Mouse (Mus musculus) right cerebral cortex, postnatal 4 days (tissue): ENCODE results near the gene Icosl.
A peak's percentile ranks its signal among the peaks of the same experiment; 100 is the strongest.
"Not testable (repeated sequence)": the region's sequence is repeated elsewhere in the genome, so short reads cannot be mapped to it uniquely, and the experiment has no call there.

Experiments used
- DNase-seq: peaks from one replicate; pipeline ENCODE4 v3.0.0-alpha.2; 2022

Icosl gene

GRCm38 (mm10) chr10:78069101-78070011 lies at the start of gene Icosl:
Icosl (plus strand) TSS chr10:78069302.
- DNase-seq = peak; percentile 52

GRCm38 (mm10) chr10:78019984-78020383 lies 49.1 kb upstream of the Icosl start:
- not testable (repeated sequence) for DNase-seq

GRCm38 (mm10) chr10:78025453-78025852 lies 43.6 kb upstream of the Icosl start:
- not testable (repeated sequence) for DNase-seq

GRCm38 (mm10) chr10:78028129-78028528 lies 41.0 kb upstream of the Icosl start:
- DNase-seq = peak; percentile 77

DNA sequence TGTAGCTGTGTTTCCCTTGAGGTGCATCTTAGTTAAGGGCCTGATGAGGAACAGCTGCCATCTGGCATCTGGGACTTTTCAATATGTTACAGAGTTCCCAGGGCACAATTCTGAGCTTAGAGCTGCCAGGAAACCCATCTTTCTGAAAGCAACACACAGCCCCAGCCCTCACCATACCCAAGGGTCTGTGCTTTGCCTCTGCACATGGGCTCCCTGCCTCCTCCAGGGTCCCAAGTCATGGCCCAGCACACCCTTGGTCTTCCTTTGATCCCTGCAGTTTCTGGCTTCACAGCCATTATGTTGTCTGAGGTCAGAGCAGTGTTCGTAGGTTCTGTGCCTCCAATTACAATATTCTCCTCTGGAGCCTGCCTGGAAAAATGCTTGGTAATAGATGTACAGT lies 40.0 kb upstream of the Icosl start:
- no peak for DNase-seq

DNA sequence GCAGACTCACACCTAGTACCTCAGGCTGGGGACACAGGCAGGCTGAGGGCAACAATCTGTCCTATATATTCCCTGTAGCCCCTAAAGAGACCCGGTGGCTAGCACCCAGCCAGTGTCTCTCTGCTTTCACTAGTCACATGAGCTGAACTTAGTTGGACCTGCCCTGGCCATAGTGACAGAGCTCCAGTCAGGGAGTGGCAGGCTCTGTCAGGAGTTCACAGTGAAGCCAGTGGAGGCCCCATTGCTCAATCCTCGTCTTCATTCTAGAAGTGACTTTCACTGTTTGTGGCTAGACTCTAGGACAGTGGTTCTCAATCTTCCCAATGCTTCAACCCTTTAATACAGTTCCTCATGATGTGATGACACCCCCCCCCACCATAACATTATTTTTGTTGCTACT lies 37.1 kb upstream of the Icosl start:
- no peak for DNase-seq

DNA sequence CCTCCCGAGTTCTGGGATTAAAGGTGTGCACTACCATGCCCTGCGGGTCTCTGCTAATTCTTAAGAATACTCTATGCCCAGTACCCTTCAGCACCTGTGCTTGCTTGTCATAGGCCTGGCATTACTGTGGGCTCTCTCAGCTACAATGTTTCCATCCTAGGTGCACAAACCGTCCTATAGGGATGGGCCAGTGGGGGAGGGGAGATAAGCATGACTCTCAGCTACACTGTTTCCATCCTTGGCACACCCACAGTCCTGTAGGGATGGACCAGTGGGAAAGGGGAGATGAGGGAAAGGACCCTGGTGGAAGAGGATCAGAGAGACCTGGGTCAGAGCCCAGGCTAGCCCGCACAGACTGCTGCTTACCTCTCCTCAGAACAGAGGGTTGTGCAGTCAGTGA lies 32.0 kb upstream of the Icosl start:
- no peak for DNase-seq

DNA sequence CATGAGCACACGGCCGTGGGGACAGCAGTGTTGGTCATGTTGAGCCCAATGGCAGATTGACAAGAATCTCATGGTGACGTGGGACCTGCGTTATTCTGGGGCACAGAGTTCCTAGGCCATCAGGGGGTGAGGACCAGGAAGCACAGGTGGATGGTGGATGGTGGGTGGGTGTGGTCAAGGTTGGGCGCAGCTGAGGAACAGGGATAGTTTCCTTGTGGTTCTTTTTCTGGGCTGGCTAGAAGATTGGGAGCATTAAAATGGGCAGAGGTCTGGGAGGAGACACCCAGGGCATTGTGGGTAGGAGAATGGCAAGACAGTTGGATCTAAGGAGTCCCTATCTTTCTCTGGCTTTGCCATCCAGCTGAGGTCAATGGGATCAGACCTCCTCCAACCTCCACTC lies 27.5 kb upstream of the Icosl start, which contains the start of gene Dnmt3l:
TSS of gene Dnmt3l (plus strand) at position 301 of the 400 bp plus-strand sequence.
- DNase-seq = no peak

DNA sequence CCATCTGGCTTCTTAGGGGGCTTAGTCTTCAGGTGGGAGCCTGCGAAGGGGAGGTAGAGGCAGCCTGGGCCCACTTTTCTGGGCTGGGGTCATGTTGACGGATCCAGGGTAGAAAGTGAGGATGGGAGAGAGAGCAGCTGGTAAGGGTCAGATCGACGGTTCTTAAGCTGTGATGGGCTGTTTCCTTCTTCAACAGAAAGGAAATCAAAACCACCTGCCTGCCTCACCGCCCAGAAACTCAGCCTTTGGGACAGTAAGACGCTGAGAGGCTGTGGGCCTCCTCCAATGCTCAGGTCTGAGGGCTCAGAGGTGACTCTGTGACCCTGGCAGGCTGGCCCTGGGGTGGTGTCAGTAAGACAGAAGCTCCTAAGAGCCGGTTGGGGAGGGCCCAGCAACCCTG lies 27.0 kb upstream of the Icosl start:
- DNase-seq = no peak

GRCm38 (mm10) chr10:78042697-78043405 lies 26.3 kb upstream of the Icosl start:
- DNase-seq = no peak

GRCm38 (mm10) chr10:78043406-78043836 lies 25.7 kb upstream of the Icosl start, which contains the start of gene Aire:
Aire (minus strand) TSS chr10:78043610.
- peak; percentile 57 for DNase-seq

GRCm38 (mm10) chr10:78044531-78044930 lies 24.6 kb upstream of the Icosl start:
- DNase-seq = no peak

DNA sequence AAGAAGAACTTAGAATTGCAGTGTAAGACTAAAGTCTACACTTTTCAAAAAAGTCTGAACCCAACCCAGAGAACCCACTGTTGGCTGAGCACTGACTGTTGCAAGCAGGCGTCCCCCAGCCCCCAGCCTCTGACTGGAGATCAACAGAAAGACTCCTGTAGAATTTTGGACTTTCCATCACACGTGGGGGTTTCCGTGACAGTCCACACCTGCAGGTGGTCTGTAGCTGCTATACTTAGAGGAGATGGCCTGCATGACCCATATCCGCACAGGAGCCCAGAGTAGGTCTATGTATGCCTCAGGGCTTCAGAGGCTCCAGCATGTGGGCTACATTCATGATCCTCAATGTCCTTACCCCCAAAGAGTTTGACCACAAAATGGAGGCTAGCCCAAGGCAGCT lies 22.7 kb upstream of the Icosl start:
- DNase-seq = no peak

DNA sequence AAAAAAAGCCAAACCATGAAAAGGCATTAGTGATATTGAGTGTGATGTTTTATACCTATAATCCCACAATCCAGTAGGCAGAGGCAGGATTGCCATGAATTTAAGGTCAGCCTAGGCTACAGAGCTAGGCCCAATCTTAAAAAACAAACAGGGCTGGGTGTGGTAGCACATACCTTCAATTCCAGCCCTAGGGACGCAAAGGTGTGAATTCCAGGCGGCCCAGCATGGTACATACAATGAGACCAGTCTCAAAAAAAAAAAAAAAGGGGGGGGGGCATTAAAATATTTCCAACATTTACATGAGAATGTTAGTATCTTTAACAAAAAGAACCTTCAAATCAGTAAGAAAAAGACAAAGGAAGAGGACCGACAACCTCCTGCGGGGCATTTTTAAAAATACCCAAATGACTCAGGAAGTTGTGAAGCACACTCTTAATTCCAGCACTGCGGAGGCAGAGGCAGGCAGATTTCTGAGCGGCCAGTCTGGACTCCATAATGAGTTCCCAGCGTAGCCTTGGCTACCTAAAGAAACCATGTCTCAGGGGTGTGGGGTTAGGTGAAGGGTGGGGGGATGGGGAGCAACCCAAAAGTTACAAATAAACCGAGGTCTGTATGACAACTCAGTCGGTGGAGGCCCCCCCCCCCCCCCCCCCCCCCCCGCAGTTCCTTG lies 20.9 kb upstream of the Icosl start:
- no peak for DNase-seq

- DNase-seq = no peak
These were observed 19.5 kb upstream of the Icosl start for GRCm38 (mm10) chr10:78049519-78050035.

GRCm38 (mm10) chr10:78054633-78055565 lies 14.2 kb upstream of the Icosl start:
- DNase-seq = no peak

DNA sequence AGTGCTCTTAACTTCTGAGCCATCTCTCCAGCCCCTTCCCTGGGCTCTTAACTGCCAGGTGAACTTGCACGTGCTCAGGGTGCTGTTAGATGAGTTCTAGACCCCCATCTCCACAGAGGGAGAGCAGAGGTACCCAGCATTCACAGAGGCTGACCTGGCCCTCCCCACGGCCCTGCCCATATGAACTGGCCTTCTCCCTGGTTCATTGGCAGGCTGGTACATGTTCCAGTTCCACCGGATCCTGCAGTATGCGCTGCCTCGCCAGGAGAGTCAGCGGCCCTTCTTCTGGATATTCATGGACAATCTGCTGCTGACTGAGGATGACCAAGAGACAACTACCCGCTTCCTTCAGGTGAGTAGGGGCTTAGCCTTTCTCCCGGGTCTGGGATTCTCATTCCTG lies 12.0 kb upstream of the Icosl start:
- no peak for DNase-seq

GRCm38 (mm10) chr10:78063122-78063521 lies 6.0 kb upstream of the Icosl start:
- DNase-seq = no peak

- DNase-seq = no peak
These were observed 1.9 kb upstream of the Icosl start for GRCm38 (mm10) chr10:78067226-78067625.

DNA sequence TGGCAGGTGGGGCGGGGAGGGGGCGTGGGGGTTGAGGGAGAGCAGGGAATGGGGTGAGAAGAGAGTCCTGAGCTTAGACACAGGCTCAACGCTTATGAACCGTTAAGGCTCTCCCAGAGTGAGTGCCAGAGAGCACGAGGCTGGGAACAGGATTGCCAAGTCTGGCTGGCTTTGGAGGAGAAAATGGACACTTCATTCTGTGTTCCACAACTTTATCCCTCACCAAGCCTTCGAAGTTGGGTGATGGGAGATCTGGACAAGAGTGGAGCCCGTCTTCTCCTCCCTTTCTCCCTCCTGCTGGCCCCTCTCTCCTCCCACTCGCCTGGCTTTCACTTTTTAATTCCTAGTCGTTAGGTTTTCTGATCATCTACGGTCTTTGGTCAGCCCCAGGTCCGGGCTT lies 561 bp upstream of the Icosl start:
- DNase-seq = no peak

DNA sequence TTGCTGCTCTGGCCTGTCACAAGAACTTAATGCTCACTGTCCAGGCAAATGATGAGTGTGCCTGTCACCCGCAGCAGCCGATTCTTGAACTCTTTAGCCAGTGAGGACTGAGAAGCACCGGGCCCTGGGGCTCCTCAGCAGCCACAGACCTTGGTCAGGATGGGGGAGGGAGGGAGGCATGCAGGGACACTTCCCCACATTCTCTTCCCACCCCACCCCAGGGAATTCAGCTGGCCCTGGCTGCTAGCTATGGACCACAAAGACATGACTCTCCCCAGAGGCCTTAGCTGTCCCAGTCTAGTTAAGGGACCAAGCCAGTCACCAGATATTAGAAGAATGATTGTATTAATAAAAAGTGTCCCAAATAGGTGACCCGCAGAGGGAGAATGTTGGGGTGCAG lies 5.0 kb downstream of the Icosl start:
- no peak for DNase-seq

GRCm38 (mm10) chr10:78074977-78075376 lies 5.9 kb downstream of the Icosl start:
- DNase-seq = no peak
